Mouse (Mus musculus) limb, embryonic 10.5 days (tissue): ENCODE results near the gene Gpm6a. TPM values are rescaled to one million over a fixed set of nuclear protein-coding genes. Genes with fewer than 3 reads are reported as not detected.

ENCODE experiments used
- DNase-seq: peaks from one replicate; pipeline ENCODE4 v3.0.0-alpha.2; 2017; ENCODE audit warnings: low spot score
- H3K27ac ChIP-seq: fragments of 300-500 bp; sonication (generic); 2 replicates; pipeline ENCODE4 v1.5.1; 2016; ENCODE audit warnings: mild to moderate bottlenecking
- H3K27me3 ChIP-seq: fragments of 300-500 bp; sonication (generic); 2 replicates; pipeline ENCODE4 v1.6.1; 2016; ENCODE audit warnings: low read depth, mild to moderate bottlenecking; ENCODE audit not compliant: poor library complexity, severe bottlenecking
- H3K36me3 ChIP-seq: fragments of 300-500 bp; sonication (generic); 2 replicates; pipeline ENCODE4 v1.6.1; 2016; ENCODE audit warnings: mild to moderate bottlenecking, moderate library complexity
- H3K4me1 ChIP-seq: fragments of 300-500 bp; sonication (generic); 2 replicates; pipeline ENCODE4 v1.6.1; 2016
- H3K4me3 ChIP-seq: fragments of 300-500 bp; sonication (generic); 2 replicates; pipeline ENCODE4 v1.5.1; 2016; ENCODE audit warnings: mild to moderate bottlenecking, moderate library complexity
- H3K9me3 ChIP-seq: fragments of 300-500 bp; sonication (generic); replicated peaks from 2 replicates; pipeline ENCODE4 v1.6.1; 2016; ENCODE audit warnings: mild to moderate bottlenecking
- WGBS: fragments of 180-500 bp; shearing (Covaris S2); methylation state at CpG from one replicate; pipeline ENCODE4 v1.1.7; 2016; 5-methylcytosine and 5-hydroxymethylcytosine counted together
- polyA plus RNA-seq: library from polyadenylated mRNA; unstranded; fragments of >200 nt; fragmentation: Nextera tagmentation; extraction: Ambion mirVana; gene quantifications from 2 replicates; pipeline ENCODE4 v1.2.1, GENCODE M21; 2016

The Gpm6a gene
- polyA plus RNA-seq, 1 experiment from 2014 or later = 2.2 TPM

GRCm38 (mm10) chr8:54975020-54975419, 20.4 kb downstream of the Gpm6a start:
- 82% methylated on average over 1 of the region's 1 CpGs for WGBS

DNA sequence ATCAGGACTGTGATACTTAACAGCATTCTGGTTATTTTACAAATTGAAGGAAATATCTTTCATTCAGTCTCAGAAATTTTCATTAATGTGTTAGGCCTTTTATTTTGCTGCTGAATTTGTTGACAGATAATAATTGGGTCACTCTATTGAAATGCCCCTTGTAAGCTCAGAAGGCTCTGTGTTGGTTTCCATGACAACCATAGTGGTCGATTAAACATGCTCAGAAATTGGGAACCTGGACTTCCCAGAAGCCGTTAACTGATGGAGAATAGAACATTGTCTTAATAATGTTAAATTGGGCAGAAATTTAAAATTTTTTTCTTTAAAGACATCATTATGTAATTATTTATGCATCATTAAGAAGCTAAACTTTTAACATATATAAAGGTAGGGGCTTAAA, 20.9 kb downstream of the Gpm6a start:
- no peak overlapping the region for H3K4me3 ChIP-seq
- no peaks in the 10 kb centered on the region for H3K27me3 ChIP-seq
- H3K36me3 ChIP-seq = no peaks in the 10 kb centered on the region
- no peak for DNase-seq
- no peaks in the 10 kb centered on the region for H3K9me3 ChIP-seq
- H3K4me1 ChIP-seq = no peaks in the 10 kb centered on the region
- H3K27ac ChIP-seq = no peak overlapping the region
- 72% methylated on average over 2 of the region's 2 CpGs for WGBS

More at GRCm38 (mm10) chr8:54975020-54975419, 20.4 kb downstream of the Gpm6a start:
- DNase-seq = no peak
- Histone ChIP-seq H3K9me3 (no peaks in the 10 kb centered on the region), H3K36me3 (no peaks in the 10 kb centered on the region), H3K27ac (no peak overlapping the region), H3K4me3 (no peak overlapping the region), H3K27me3 (no peaks in the 10 kb centered on the region), H3K4me1 (no peaks in the 10 kb centered on the region)

DNA sequence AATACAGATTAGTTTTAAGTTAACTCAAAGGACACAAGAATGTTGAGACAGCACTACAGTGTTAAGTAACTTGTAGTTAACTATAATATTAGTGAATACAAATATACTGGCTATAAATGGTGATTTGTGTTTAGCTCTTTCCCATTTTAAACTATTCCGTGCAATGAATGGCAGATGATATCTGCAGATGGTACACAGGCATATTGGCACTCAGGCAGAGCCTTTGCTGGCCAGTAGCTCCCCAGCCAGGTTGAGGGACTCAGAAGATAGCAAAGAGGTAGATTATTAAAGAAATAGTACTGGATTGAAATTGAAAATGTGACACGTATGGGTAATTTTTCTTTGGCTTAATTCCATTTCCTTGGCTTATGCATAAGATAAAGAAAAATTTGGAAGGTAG, 21.3 kb downstream of the Gpm6a start:
- H3K27ac ChIP-seq = no peak overlapping the region
- no peak overlapping the region for H3K4me3 ChIP-seq
- H3K4me1 ChIP-seq = no peaks in the 10 kb centered on the region
- DNase-seq = no peak
- 91% methylated on average over 2 of the region's 2 CpGs for WGBS
- no peaks in the 10 kb centered on the region for H3K27me3 ChIP-seq
- no peaks in the 10 kb centered on the region for H3K36me3 ChIP-seq
- no peaks in the 10 kb centered on the region for H3K9me3 ChIP-seq

DNA sequence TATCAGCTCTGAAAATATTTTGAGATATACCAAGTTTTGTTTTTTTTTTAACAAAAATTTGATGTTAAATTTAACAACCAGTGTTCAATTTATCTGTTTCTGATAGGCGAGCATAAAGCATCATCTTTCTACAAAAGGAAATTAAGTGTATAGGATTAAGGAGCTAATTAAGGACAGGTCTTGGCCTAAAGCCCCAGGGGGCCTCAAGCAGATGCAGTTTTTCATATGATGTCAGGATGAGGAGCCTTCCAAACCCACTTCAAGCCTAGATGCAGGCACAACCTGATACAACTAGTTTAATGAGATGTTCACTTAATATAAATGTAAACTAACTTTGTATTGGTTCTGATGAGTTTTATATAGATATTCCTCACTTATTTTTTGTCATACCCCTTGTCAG, 22.0 kb downstream of the Gpm6a start:
- WGBS = 66% methylated on average over 1 of the region's 1 CpGs
- no peaks in the 10 kb centered on the region for H3K27me3 ChIP-seq
- H3K4me3 ChIP-seq = no peak overlapping the region
- H3K36me3 ChIP-seq = no peaks in the 10 kb centered on the region
- H3K27ac ChIP-seq = no peak overlapping the region
- H3K9me3 ChIP-seq = no peaks in the 10 kb centered on the region
- no peak for DNase-seq
- no peaks in the 10 kb centered on the region for H3K4me1 ChIP-seq

DNA sequence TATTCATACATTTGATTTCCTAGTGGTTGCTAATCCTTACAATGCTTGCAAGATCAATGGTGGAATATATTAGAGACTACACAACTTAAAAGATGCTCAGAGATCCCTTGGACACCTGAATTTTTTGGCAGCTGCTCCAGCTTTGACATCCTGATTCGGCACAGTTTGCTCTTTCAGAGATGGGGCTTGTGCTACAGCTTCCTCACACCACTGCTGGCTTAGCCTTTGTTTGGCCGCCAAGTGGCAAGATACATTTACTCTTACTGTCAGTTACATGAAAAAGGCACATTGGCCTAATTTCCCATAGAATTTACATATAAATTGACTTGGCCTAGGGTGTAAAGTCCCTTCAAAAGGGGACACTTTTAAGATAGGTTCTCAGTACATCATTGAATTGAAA, 32.1 kb downstream of the Gpm6a start:
- Histone ChIP-seq H3K27ac (no peak overlapping the region), H3K27me3 (no peaks in the 10 kb centered on the region), H3K36me3 (no peaks in the 10 kb centered on the region), H3K4me3 (no peak overlapping the region), H3K4me1 (no peaks in the 10 kb centered on the region), H3K9me3 (no peaks in the 10 kb centered on the region)
- no peak for DNase-seq
- WGBS = 64% methylated on average over 2 of the region's 2 CpGs

- H3K4me1 ChIP-seq = no peaks in the 10 kb centered on the region
- no peak for DNase-seq
- no peaks in the 10 kb centered on the region for H3K36me3 ChIP-seq
- no peaks in the 10 kb centered on the region for H3K27me3 ChIP-seq
- H3K4me3 ChIP-seq = no peak overlapping the region
- no peaks in the 10 kb centered on the region for H3K9me3 ChIP-seq
- H3K27ac ChIP-seq = no peak overlapping the region
- 55% methylated on average over 2 of the region's 2 CpGs for WGBS
Observed at GRCm38 (mm10) chr8:54989093-54989492, 34.5 kb downstream of the Gpm6a start.

DNA sequence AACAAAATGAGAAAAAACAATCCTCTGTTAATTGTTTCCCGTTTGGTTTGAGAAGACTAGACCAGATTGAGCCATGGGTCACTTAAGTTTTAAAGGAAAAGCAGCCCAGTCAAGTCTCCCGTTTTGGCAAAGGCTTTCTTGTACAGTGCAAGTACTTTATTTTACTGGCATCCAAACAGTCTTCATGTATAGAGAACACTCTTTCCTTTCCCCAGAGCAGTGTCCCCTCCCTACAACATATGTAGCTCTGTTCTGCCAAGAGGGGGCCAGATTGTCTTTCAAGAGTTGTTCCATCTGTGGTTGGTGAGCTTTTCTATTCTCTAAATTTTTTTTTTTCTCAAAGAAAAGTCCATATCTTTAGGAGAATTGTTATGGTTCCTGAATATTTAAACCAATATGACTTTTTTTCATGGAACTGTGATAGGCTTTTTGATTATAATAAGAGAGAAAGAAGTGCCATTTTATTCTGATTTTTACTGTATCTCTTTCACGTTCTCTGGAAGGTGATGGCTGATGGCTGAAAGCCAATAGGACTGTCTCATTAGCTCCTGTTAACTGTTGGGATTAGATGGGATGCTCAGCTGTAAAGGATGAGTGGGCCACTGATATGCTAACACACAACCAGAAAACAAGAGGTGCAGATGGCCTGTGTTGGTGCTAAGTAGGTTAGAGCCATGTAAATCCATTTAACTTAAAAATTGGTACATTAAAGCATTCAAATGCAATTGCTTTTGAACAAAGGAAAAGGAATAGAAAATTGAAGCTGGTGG, 37.4 kb downstream of the Gpm6a start:
- no peaks in the 10 kb centered on the region for H3K36me3 ChIP-seq
- no peaks in the 10 kb centered on the region for H3K27me3 ChIP-seq
- whole genome bisulfite sequencing = 80% methylated on average over 3 of the region's 3 CpGs
- H3K4me1 ChIP-seq = no peaks in the 10 kb centered on the region
- DNase-seq = no peak
- no peak overlapping the region for H3K27ac ChIP-seq
- no peaks in the 10 kb centered on the region for H3K9me3 ChIP-seq
- H3K4me3 ChIP-seq = no peak overlapping the region

- DNase-seq = no peak
- Histone ChIP-seq H3K27ac (no peak overlapping the region), H3K4me1 (no peaks in the 10 kb centered on the region), H3K9me3 (no peaks in the 10 kb centered on the region), H3K4me3 (no peak overlapping the region), H3K36me3 (no peaks in the 10 kb centered on the region), H3K27me3 (no peaks in the 10 kb centered on the region)
- 83% methylated on average over 1 of the region's 1 CpGs for WGBS
Observed at GRCm38 (mm10) chr8:54995662-54996061, 41.0 kb downstream of the Gpm6a start.

DNA sequence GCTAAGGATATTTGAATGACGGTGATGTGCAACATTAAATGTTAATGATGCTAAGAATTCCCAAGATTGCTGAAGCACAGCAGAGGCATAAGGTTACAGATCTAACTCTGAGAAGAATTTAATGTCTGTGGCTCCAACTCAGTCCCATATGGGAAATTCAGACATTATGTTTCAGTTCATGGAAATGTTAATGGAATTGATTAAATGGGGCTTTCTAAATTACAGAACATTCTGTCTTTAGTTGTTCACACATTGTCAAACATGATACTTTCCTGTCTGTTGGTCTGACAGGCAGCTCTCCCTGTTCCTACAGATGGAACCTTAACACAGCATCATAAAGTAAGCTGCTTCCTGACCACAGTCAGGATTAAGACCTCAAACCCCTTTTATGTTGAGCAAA, 47.8 kb downstream of the Gpm6a start:
- no peak for DNase-seq
- Histone ChIP-seq H3K4me1 (no peaks in the 10 kb centered on the region), H3K36me3 (no peaks in the 10 kb centered on the region), H3K27ac (no peak overlapping the region), H3K9me3 (no peaks in the 10 kb centered on the region), H3K27me3 (no peaks in the 10 kb centered on the region), H3K4me3 (no peak overlapping the region)
- 83% methylated on average over 1 of the region's 1 CpGs for WGBS

DNA sequence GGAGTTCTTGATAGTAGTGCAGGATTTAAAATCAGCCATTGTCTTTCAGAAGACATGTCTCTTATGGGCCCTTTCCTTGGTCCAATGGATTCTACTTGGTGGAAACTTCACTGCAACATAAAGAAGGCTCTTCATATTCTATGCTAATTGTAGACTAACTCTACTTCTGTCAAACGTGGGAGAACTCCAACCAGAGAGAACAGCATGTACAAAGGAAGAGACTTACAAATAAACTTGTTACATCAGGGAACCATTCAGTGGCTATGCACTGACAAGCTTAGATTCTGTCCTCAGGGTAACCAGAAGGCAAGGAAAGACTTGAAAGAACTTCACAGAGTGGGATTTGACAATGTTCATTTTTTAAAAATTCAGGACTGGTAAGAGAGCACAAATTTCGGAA, 48.3 kb downstream of the Gpm6a start:
- DNase-seq = no peak
- H3K36me3 ChIP-seq = no peaks in the 10 kb centered on the region
- no peak overlapping the region for H3K27ac ChIP-seq
- no peaks in the 10 kb centered on the region for H3K27me3 ChIP-seq
- no peak overlapping the region for H3K4me3 ChIP-seq
- 61% methylated on average over 2 of the region's 2 CpGs for WGBS
- H3K9me3 ChIP-seq = no peaks in the 10 kb centered on the region
- no peaks in the 10 kb centered on the region for H3K4me1 ChIP-seq

GRCm38 (mm10) chr8:55012228-55012627, 57.6 kb downstream of the Gpm6a start:
- WGBS = 76% methylated on average over 2 of the region's 2 CpGs
- Histone ChIP-seq H3K4me3 (no peak overlapping the region), H3K36me3 (no peaks in the 10 kb centered on the region), H3K27ac (no peak overlapping the region), H3K4me1 (no peaks in the 10 kb centered on the region), H3K27me3 (no peaks in the 10 kb centered on the region), H3K9me3 (no peaks in the 10 kb centered on the region)
- no peak for DNase-seq

DNA sequence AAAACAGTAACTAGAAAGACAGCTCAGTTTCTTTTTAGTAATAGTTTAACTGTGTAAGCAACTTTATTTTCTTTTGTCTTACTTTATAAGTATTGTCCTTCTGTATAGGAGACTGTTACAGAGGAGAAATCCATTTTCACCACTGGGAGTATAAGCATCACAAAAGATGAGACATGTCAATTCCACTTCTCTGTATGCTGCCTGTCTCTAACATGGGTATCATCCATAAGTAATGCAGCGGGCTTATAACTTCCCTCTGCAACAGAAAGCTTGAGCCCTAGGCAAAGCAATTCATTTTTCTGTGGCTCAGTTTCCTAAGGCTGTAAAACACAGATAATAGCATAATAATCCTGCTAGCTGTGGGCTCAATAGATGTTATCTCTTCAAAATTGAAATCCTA, 62.4 kb downstream of the Gpm6a start:
- Histone ChIP-seq H3K4me1 (no peaks in the 10 kb centered on the region), H3K27me3 (no peaks in the 10 kb centered on the region), H3K4me3 (no peak overlapping the region), H3K9me3 (no peaks in the 10 kb centered on the region), H3K36me3 (no peaks in the 10 kb centered on the region), H3K27ac (no peak overlapping the region)
- no peak for DNase-seq
- WGBS = 83% methylated on average over 1 of the region's 1 CpGs

DNA sequence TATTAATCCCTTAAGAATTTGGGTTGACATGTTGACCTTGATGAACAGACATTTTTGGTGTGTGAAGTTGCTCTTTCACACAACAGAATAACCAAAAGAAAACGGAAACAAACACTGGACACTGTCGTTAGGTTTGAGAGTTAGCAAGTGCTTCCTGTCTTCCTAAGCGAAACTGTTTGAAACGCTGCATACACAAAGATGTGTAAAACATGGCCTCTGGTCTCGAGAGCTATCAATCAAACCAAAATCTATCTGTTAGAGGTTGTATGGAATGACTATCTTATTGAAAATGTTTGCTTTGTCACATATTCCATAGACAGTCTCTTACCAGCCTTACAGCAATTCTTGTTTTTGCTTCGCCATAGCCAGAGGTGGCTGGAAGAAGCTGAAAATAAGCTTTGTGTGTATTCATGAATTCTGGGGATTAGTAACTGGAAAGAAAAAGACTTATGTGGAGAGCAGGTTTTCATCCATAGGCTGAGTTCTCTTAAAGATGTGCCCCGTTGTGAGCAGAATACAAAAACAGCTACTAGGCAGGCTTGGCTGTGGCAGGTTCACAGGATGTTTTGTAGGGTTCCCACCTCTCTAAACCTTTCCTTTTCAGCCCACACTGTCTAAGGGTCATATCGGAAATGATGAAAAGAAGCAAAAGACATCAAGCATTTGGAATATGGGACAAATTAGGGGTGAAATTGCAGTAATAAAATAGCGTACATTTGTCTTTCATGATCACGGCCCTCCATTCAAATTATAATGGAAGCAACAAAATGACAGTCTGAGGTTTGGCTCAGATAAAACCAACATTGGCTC, 71.4 kb downstream of the Gpm6a start:
- H3K4me3 ChIP-seq = no peak overlapping the region
- H3K27me3 ChIP-seq = no peaks in the 10 kb centered on the region
- 77% methylated on average over 10 of the region's 10 CpGs for WGBS
- H3K36me3 ChIP-seq = no peaks in the 10 kb centered on the region
- no peak overlapping the region for H3K27ac ChIP-seq
- no peaks in the 10 kb centered on the region for H3K9me3 ChIP-seq
- H3K4me1 ChIP-seq = no peaks in the 10 kb centered on the region
- DNase-seq = no peak
